Mouse (Mus musculus) lung, adult 2 months (tissue): ENCODE data around the gene Slc7a5.

Experiments used
- CTCF ChIP-seq: fragments of 200-500 bp; IDR thresholded peaks from 2 replicates; pipeline ENCODE4 v1.5.1; 2011; ENCODE audit warnings: mild to moderate bottlenecking, low read length, control low read depth; ENCODE audit not compliant: insufficient read depth
- POLR2A ChIP-seq: fragments of 200-500 bp; IDR thresholded peaks from 2 replicates; pipeline ENCODE4 v1.6.1; 2011; ENCODE audit warnings: low read depth, mild to moderate bottlenecking, control low read depth, low read length, borderline replicate concordance; ENCODE audit errors: extremely low read depth

DNA sequence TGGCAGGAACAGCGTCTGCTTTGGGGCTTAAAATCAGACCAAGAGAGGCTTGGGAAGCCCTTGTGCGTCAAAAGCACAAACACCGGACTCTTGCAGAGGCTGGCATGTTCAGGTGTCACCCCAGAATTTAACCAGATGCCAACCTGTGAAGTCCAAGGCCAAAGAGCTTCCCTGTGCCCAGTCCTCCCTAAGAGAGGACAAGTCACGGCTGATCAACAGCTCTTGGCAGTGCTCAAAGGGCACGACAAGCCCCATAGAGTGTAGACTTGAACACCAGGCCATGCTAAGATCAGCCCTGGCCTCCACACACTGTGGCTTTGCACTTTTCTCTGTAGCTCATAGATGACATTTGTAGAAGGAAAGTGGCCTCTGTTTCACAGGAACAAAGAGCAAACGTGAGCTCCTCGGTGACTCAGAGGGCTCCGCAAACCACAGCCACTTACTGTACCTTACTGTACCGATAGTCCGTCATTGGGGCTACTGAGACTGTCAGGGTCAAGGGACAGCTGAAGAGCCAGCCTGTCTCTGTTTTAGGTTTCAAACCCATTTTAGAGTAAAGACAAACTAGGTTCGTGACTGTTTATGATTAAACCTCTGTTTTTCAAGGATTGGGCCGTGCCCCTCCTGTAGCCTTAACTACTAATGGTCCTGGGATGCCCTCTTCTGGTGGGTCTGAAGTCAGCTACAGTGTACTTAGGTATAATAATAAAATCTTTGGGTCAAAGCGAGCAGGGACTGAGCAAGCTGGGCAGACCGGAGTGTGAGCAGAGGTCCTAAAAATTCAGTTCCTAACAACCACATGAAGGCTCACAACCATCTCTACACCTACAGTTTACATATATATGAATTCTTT is 25.4 kb upstream of the Slc7a5 start:
- TF ChIP-seq POLR2A (no peak), CTCF (no peak)
